Mouse (Mus musculus) liver (tissue): ENCODE results near the gene Ribc2.

Source experiments
- DNase-seq: peaks from one replicate; pipeline ENCODE4 v3.0.0-alpha.2; 2020; ENCODE audit warnings: mixed read lengths

The Ribc2 gene

GRCm38 (mm10) chr15:85131275-85132192 lies at the start of gene Ribc2, which contains the start of gene Smc1b:
Ribc2 (plus strand) TSS chr15:85132078.
Smc1b (minus strand) TSS chr15:85131964.
- DNase-seq, result peak; percentile 69

GRCm38 (mm10) chr15:85085641-85086040 lies 46.2 kb upstream of the Ribc2 start:
- no peak for DNase-seq

DNA sequence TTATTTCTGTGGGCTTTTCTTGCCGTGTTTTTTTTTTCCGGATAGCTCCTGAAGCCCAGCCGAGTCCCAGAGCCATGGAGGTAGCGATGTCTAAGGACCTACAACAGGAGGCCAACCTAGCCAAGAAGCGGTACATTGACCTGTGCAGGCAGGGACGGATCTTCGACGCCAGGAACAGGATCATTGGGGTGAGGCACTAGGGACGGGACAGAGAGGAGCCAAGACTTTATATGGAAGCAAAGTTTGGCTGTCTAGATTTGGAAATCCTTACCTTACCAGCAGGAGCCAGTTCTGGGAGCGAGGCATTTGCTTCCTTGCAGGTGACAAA lies 279 bp downstream of the Ribc2 start:
- DNase-seq, result no peak

DNA sequence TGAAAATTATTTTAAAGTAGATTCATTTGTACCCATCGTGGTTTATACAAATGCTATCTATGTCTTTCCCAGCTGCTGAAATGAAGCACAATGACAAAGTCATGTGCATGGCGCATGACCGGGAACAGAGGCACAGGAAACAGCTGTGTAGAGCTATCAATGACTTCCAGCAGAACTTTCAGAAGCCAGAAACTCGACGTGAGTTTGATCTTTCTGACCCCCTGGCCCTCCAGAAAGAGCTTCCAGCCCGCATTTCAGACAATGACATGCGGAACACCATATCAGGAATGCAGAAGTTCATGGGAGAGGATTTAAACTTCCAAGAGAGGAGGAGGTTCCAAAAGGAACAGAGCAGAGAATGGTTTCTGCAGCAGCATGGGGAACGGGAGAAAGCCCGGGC lies 3.3 kb downstream of the Ribc2 start:
- DNase-seq, result no peak

DNA sequence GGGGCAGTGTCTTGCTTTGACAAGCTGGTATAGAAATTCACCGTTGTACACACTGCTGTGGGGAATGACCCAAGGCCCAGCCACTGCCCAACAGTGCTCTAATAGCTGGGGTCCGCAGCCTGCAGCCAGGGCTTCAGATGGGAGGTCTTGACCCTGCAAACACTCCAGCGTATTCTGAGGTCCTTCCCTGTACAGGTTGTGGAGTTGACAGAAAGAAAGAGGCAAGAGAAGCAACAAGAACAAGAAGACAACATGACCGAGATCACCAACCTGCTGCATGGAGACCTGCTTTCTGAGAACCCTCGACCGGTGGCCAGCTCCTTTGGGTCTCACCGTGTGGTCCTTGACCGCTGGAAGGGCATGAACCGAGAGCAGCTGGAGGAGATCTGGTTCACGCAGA lies 9.4 kb downstream of the Ribc2 start:
- no peak for DNase-seq

- no peak for DNase-seq
Observed at GRCm38 (mm10) chr15:85142441-85142840, 10.6 kb downstream of the Ribc2 start.

GRCm38 (mm10) chr15:85143161-85143560 lies 11.3 kb downstream of the Ribc2 start:
- no peak for DNase-seq

- DNase-seq, result no peak
Observed at GRCm38 (mm10) chr15:85143747-85144146, 11.9 kb downstream of the Ribc2 start.

- no peak for DNase-seq
Observed at GRCm38 (mm10) chr15:85144249-85144648, 12.4 kb downstream of the Ribc2 start.

DNA sequence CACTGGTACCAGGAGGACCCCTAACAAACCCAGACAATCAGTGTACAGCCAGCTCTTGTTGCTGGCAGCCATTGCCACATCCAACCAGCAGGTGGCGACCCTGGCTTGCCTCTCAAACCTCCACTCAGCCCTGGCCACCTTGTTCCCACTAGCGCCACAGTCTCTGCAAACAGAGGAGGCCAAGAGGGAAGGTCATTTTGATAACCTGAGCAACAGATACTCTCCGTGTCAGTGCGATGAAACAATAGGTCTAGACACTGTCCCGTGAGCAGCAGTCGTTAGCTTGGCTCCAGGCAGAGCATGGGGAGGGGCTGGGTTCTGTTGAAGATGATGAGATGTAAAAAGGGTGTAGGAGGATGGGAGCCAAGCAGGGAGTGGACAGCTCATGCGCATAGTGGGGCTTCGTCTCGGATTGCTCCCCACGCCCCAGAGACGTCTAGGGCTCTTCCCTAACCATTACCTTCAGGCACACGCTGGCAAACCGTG lies 19.6 kb downstream of the Ribc2 start:
- peak; percentile 63 for DNase-seq

GRCm38 (mm10) chr15:85152577-85152976 lies 20.7 kb downstream of the Ribc2 start:
- DNase-seq, result no peak

DNA sequence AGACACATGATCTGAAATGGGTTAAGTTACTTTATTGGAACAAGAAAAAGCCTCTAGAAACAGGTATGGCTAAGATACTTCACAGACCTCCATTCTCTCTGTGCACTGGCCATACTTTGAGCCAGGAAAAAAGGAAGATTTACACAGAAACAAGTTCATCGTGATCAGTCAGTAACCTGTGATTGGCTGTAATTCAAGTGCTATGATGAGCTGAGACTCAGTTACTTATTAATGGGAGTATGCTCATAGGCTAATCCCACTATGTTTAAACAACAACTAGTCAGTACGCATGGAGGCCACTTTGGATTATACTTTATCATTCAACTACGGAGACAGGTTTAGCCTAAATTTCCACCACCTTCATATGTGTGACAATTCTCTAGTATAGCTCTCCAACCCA lies 22.2 kb downstream of the Ribc2 start:
- DNase-seq, result no peak

GRCm38 (mm10) chr15:85156198-85156597 lies 24.3 kb downstream of the Ribc2 start:
- no peak for DNase-seq

DNA sequence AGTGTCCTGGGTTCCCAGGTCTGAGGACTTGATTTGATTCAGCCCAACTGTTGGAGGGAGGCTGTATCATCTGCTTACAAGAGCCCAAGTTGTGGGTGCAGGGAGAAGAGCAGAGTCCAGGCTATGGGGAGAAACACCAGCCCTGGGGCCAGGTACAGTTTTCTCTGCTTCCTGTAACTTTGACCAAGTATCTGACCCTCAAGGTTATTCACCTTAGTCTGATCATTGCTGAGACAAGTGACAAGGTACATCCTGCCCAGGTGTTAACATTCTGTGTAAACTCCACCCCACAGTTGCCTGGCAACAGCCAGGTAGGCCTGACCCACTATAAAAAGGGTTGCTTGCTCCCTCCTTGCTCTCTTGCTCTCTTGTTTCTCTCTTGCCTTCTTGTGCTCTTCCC lies 29.5 kb downstream of the Ribc2 start:
- no peak for DNase-seq

DNA sequence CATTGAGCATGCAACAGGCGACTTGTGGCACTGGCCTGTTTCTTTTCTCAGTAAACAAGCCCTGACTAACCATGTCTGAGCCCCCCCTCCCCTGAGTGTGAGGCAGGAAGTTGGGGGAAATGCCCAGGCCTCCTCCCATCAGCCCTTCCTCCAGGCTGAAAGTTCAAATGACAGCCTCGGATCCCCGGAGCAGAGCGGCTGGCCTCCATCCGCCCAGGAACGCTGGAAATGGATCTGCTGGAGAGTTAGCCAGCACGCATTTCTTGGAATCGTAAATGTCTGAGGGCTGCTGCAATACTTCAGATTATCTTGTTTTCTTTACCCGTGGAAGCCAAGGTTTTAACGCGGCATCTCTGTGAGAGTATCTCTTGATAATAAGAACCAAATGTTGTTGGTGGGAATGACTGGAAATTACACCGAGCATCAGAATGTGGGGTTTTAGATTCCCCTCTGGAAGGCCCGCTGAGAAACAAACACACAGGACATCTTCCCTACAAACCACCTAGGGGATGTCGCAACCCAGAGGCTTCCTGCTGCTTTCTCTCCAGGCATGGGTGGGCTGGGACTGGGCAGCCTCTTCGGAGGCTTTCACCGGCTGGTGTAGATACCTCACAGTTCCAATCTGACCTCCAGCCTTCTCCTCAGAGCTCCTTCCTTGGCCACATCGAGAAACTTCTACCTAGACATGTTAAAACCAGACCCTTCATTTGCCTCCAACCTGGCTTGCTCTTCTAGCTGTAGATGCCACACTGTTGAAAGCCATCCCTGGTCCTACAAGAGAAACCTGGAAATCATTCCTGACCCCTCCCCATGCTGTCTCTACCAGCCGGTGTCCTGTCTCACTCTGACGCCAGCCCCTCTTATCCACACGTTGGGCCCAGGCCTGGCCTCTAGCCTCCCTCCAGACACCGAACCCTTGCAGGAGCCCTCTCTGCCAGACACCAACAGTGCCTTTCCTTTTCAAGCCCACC lies 31.1 kb downstream of the Ribc2 start:
- peak; percentile 18 for DNase-seq

- no peak for DNase-seq
Observed at GRCm38 (mm10) chr15:85166433-85166933, 34.6 kb downstream of the Ribc2 start.

DNA sequence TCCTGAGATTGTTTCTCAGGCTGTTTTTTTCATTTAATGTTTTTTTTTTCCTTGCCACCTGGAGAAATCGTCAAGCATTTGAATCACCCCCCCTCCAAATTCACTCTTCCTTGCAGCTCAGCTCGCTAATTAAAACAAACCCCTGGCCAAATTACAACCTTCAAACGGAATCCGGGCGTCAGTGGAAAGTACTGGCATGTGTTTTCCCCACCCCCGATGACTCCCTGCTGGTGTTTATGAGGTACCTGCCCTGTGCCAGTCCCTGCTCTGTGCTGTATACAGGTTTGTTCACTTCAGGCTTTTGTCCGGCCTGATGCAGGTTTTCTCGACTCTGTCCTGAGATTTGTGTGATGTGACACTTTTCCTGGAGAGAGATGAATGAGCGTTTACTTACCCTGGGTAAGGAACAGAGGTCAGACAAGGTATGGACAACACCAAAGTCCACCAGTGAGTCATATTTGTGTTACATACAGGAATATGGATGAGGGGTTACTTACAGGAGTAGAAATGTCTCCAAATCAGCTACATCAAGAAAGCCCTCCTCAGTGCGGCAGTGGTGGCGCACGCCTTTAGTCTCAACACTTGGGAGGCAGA lies 35.3 kb downstream of the Ribc2 start:
- no peak for DNase-seq

DNA sequence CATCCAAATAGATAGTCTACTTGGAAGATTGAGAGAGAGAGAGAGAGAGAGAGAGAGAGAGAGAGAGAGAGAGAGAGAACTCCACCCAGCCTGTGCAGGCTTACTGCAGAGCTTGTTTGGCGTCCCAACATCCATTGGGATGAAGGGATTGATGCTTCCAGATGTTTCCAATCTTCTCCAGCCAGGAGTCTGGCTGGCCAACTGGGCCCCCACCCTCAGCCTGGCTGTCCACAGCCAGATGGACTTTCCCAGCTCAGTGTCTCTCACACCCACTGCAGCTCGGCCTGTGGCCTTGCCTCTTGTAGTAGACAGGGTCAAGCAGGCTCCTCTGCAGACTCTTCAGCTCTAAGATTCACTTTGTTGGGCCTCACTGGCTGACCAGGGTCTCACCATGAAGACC lies 40.2 kb downstream of the Ribc2 start:
- DNase-seq, result no peak

GRCm38 (mm10) chr15:85173425-85173824 lies 41.5 kb downstream of the Ribc2 start:
- no peak for DNase-seq

DNA sequence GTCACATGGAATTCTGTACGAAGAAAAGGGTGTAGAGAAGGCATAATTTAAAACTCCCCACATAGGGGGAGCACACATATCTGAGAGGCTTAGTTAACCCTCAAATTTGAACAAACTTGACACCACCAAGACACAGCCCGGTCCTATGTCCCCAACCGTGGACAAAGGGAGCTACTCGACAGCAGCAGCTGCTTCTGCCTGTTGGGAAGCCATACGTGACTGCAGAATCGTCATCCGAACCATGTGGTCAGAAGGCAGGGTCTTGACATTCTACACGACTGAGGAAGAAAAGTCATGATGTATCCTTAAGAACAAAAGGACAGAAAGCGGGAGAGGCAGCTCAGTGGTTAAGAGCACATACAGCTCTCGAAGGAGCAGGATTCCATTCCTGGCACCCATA lies 42.2 kb downstream of the Ribc2 start:
- DNase-seq, result no peak

- peak; percentile 68 for DNase-seq
Observed at GRCm38 (mm10) chr15:85177576-85177975, 45.7 kb downstream of the Ribc2 start.

DNA sequence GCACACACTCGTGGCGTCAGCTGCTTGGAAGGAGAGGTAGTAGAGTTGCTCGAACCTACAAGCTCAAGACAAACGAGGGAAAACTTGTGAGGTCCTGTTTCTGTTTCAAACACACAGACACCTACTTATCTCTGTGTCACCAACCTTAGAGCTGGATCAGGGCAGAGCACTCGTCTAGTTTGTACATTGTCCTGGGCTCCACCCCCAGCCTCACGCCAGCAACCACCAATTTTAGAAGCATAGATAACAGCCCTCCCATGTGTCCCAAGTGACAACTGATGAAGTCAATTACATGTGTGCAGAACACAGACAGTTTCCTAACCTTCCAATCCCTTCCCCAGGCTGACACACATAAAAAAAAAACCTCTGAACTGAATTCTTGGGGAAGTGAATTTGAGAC lies 46.3 kb downstream of the Ribc2 start:
- no peak for DNase-seq
